Mouse (Mus musculus) cerebellum, postnatal 14 days (tissue): ENCODE results near the gene Sugt1.
A peak's percentile ranks its signal among the peaks of the same experiment; 100 is the strongest.

ENCODE experiments used
- DNase-seq, 2 experiments: peaks; one replicate each; pipeline ENCODE4 v3.0.0; 2021; ENCODE audit warnings: mixed read lengths in 2 of 2

Gene Sugt1

DNA sequence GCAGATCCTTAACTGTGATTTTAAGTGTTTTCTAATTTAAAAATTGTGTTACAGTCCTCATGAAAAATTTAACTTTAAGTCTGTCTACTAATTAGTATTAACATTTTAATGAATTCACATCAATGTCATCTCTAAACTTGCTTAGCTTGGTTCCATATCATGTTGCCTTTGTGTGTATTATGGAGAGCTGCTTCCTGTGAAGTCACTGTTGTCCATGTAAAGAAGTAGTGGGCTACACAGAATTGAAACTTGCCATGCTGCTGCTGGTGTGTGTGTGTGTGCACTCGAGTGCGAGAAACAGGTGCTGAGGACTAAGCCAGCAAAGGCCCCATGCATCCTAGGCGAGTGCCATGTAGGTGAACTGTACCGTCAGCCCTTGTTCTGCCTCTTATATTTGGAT lies 19.9 kb downstream of the Sugt1 start:
- no peak for DNase-seq

DNA sequence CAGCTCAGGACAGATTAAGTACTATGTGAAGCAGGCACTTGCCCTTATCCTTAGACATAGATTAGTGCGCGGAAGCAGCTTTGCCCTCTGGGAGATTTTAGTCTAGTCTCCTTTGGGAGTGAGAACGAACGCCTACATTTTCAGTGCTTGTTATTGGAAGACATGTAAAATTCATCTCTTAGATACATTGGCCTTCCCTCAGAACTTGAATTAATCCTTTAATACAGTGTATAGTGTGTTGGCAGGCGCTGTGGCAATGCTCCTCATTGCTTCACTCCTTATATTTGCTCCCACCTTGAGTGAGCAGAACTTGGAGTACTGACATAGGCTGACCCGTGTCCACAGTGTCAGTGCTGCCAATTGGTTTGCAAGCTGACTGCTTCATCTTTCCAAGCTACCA lies 20.8 kb downstream of the Sugt1 start:
- no peak for DNase-seq

- DNase-seq, result peak; percentile 16 to 38
Observed at GRCm38 (mm10) chr14:79617121-79617828, 29.8 kb downstream of the Sugt1 start.

DNA sequence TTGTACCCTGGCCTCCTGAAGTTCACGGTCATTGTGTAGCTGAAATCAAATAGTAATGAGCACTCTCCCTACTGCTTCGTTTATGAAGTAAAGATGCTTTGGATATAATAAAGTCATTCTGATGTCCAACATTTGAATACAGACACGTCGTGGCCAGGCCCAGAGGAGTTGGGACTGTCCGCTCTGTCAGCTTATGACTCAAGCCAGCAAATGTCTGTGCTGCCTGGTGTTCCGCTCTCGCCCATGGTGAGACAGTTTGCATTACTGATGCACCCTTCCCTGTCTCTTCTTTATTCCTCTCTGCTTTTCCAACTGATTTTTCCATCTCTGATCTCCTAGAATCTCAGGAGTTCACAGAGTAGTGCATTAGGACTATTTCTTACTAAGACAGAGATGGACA lies 32.3 kb downstream of the Sugt1 start:
- no peak for DNase-seq

DNA sequence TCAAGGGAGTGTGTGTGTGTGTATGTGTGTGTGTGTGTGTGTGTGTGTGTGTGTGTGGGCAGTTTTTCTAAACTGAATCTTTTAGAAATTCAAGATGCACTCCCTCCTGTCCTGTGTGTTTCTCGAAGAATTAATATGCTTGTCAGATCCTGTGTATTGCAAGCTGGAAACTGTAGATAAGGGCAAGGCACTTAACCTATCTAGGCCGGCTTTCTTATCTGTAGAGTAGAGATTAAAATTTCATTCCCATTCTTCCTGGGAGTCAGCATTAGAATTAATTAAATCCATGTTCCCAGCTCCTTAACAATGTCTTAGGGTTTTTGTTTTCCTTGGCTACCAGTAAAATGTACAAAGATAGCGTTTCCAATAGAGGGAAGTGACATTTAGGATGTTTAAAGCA lies 33.7 kb downstream of the Sugt1 start:
- no peak for DNase-seq

- no peak for DNase-seq
Observed at GRCm38 (mm10) chr14:79632330-79632729, 44.8 kb downstream of the Sugt1 start.

DNA sequence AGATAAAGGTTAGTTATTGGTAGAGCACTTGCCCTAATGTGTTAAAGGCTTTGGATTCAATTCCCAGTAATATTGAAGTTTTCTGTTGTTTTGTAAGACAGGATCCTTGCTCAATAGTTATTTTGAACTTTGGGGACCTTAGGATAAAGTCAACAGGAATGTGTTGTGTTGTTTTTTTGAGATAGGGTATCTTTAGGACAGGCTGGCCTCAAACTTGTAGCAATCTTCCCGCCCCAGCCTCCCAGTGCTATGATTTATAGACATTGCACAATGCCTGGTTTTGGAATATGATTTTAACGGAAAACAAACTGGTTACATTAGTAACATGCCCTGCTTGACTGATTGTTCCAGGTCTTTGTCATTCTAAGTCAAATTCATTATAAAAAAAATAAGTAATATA lies 45.7 kb downstream of the Sugt1 start:
- DNase-seq, result no peak

DNA sequence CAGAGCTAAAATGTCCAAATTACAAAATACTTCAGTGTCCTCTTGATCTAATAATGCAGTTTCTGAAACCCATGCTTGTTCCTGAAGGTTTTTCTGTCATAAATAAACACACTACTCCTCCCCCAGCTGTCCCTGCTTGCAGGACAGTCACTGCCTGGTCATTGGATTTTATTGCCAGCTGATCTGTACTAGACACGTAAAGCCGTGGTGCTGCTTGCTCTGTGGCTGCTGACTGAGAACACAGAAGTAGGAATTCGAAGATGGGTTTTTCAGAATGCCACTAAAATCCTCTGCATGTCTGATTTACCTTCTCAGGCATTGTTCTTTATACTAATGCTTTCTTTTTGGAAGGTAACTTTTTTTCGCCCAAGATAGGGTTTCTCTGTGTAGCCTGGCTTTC lies 49.3 kb downstream of the Sugt1 start:
- no peak for DNase-seq

GRCm38 (mm10) chr14:79642063-79642462 lies 54.6 kb downstream of the Sugt1 start:
- DNase-seq, result no peak

GRCm38 (mm10) chr14:79645378-79645777 lies 57.9 kb downstream of the Sugt1 start:
- DNase-seq, result no peak

DNA sequence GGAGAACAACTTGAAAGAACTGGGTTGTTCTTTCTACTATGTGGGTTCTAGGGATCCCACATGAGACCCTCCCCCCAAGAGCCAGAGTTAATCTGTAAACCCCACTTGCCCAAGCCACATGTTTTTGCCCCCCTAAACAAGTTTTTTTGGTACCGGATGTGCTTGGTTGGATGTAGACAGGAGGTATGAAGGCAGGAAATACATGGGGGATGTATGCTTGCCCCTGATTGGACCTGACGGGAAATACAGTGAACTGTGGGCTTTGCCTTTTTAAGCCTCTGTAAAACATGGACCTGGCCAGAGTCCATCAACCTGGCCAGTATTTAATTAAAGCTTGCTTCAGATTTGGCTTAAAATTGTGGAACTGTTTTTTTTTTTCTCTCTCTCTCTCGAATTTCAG lies 62.2 kb downstream of the Sugt1 start:
- DNase-seq, result no peak

- no peak for DNase-seq
Observed at GRCm38 (mm10) chr14:79652654-79653053, 65.2 kb downstream of the Sugt1 start.

DNA sequence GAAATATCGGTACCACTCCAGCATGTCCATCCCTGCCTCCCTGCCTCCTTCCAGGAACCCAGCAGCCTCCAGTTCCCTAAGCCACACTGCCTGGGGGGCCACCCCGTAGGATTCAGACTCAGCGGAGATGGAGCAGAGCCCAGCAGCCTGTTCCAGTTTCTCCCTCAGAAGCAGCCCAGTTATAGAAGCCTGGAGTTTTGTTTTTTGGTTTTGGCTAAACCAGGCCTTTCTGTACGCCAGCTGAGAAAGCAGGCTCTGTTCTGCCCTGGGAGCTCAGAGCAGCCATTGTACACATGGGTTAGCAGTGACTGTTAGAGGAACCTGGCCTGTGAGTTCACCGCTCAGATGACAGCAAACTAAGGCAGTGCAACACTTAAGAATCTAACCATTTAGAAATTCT lies 70.8 kb downstream of the Sugt1 start:
- DNase-seq, result peak in 1 of 2 experiments; percentile 17

GRCm38 (mm10) chr14:79658748-79659508 lies 71.4 kb downstream of the Sugt1 start:
- no peak for DNase-seq

- DNase-seq, result no peak
Observed at GRCm38 (mm10) chr14:79660467-79660866, 73.0 kb downstream of the Sugt1 start.

DNA sequence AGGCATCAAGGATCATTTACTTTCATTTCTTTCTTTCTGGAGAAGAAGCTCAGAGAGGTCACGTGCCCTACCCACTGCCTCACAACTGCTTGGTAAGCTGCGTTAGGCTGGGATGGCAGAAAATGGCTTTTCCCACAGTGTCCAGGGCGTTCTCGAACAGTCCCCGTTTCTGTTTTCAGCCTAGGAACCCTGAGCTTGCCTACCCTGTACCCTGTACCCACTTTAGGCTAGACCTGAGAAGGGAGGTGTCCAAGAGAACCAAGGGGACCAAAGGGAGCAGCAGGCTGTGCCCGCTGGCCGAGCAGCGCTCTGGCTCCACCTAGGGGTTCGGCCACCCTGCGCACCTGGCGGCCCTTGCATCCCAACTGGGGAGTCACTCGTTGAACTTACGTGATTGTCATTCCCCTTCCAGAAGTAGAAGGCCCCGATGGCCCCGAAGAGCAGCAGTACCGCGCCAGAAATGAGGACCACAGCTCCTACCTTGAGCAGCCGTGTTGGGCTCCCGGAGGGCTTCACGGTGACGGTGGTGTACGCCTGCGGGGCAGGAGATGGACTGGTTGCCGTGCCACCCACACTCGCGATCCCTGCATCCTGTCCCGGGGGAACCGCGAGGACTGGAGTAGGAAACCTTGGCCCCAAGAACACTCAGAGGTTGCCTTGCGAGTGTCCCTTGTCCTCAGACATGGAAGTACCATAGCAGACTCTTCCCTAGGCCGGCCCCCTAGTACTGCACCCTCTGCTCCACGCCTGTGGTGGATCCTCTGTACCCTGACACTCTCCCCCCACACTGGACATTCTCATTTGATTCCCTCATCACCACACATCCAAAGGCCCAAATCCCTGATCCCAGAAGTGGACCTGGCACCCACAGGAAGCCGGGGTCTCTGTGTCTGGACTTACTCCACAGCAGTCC lies 73.8 kb downstream of the Sugt1 start:
- peak; percentile 58 to 67 for DNase-seq

- no peak for DNase-seq
Observed at GRCm38 (mm10) chr14:79662001-79662400, 74.5 kb downstream of the Sugt1 start, which contains the start of gene Cnmd. Cnmd (minus strand) TSS chr14:79662170.

GRCm38 (mm10) chr14:79671008-79671407 lies 83.5 kb downstream of the Sugt1 start:
- DNase-seq, result no peak

DNA sequence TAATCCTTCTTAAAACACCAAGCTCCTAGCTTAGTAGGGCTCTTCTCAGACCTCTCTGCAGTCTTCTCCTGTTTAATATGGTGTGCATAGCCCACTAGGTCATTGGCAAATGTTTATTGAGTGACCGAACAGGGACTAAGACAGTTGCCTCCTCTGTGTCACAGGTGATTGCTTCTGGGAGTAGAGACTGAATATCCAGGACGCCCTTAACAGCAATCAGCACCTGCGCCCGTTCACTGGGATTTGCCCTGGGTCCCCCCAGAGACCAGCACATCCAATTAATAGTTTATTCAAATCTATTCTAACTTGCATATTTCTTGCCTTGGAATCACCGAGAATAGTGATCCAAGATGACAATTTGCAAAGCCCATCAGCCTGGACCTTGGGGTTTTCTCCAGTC lies 85.1 kb downstream of the Sugt1 start:
- DNase-seq, result no peak

- DNase-seq, result peak; percentile 12 to 28
Observed at GRCm38 (mm10) chr14:79673083-79674013, 85.9 kb downstream of the Sugt1 start.

DNA sequence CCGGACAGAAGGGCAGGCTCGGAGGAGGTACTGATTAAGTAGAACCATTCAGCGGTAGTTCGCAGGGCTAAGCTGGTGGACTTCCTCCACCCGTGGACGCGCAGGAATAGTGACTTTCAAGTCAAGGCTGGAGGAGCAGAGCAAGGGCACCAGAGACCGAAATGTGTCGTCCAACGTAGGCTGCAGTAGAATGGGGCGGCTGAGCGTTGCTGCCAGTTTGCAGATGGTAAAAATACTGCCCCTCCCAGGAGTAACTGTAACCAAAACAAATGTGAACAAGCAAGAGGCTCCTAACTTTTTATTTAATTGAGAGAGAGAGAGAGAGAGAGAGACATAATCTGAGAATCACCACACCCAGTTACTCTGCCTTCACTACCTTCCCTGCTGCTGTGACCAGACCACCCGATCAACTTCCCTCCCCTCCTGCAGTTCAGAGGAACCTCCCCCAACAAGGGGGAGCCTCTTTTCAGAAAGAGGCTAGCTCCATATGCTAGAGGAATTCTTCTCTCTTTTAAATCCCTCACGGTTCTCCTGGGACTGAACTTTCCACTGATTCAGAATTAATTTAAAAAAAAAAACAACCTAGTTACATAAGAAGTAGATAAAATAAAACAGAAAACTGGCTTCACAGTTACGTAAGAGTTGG lies 89.7 kb downstream of the Sugt1 start:
- no peak for DNase-seq
